8 mouse cellular contexts compared by ENCODE assay signal in the genomic region with DNA sequence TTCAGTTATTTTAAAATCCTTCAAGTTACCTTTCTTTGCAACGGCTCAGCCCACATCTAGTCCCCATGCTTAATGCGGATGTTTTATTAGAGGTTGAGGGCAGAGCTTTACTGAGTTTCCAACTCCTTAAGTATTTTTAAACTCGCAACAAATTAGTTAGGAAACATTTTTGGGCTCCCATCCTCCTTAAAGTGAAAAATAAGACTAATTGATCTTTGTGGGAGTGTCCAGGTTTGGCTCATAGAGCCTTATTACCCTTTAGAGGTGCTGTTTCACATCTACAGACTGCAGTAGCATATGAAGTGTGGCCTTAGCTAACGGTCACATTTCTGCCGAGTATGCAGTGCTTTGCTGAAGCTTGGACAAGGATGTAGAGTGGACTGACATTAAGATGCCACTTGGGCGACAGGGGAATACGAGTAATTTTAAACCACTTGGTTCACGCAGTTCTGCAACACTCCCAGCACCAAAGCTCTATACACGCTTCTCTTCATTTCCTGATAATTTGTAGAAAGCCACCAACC. TPM values are rescaled to one million over a fixed set of nuclear protein-coding genes. Genes with fewer than 3 reads are reported as not detected.
A peak's percentile ranks its signal among the peaks of the same experiment; 100 is the strongest.
DNase-seq lines count a peak whose midpoint lies in the region; ATAC-seq and TF ChIP-seq lines count a peak whose summit lies in the region.

No protein-coding gene starts in this region.

- H3K9ac ChIP-seq in heart, embryonic 13.5 days = peak overlapping the region; percentile 97
- H3K9ac ChIP-seq in CH12.LX (ENCODE audit: insufficient read depth, low read depth) = peak overlapping the region; percentile 85
- peak overlapping the region; percentile 77 for H3K9ac ChIP-seq in forebrain, postnatal 0 days
- peak overlapping the region; percentile 32 for H3K9ac ChIP-seq in liver, postnatal 0 days (replicated peaks)

- no peak for TF ChIP-seq CTCF in CH12.LX (conservative IDR thresholded peaks at IDR 0.05 in 1 of 2, IDR thresholded peaks at IDR 0.05 in 1 of 2; ENCODE audit: low read depth in 2 of 2, low read length in 2 of 2)
- TF ChIP-seq CTCF in forebrain, postnatal 0 days (IDR thresholded peaks at IDR 0.05; ENCODE audit: low read depth) = no peak
- TF ChIP-seq CTCF in liver, postnatal 0 days (IDR thresholded peaks at IDR 0.05; ENCODE audit: low read depth) = no peak

- in situ Hi-C loops in CH12.LX (cut with MboI; ENCODE audit: low pct_ligation_motif_present, low pct_unique_long_range_greater_than_20kb, low sequenced_read_pairs) = loop anchor here (10.0 kb wide), 1 partner anchor 54 kb away; no protein-coding TSS in a partner anchor

- H3K4me3 ChIP-seq in heart, embryonic 13.5 days = peak overlapping the region; percentile 92
- peak overlapping the region; percentile 8 to 86 (median 70) for H3K4me3 ChIP-seq in CH12.LX (replicated peaks in 1 of 3; ENCODE audit: low read depth in 2 of 3, low read length in 2 of 3, poor library complexity in 1 of 3)
- peak overlapping the region; percentile 83 for H3K4me3 ChIP-seq in forebrain, postnatal 0 days (ENCODE audit: low read depth, low read length)
- peak overlapping the region; percentile 71 for H3K4me3 ChIP-seq in liver, postnatal 0 days (ENCODE audit: low read depth, low read length)

- no peaks in the 10 kb centered on the region for H3K9me3 ChIP-seq in heart, embryonic 13.5 days
- H3K9me3 ChIP-seq in CH12.LX (replicated peaks; ENCODE audit: low read length) = no peaks in the 10 kb centered on the region
- H3K9me3 ChIP-seq in forebrain, postnatal 0 days (ENCODE audit: low read length) = no peaks in the 10 kb centered on the region
- no peaks in the 10 kb centered on the region for H3K9me3 ChIP-seq in liver, postnatal 0 days (ENCODE audit: low read length)

- peaks cover 75% of the 10 kb centered on the region for H3K4me1 ChIP-seq in heart, embryonic 13.5 days
- H3K4me1 ChIP-seq in CH12.LX (ENCODE audit: control insufficient read depth in 1 of 2, insufficient read depth in 2 of 2) = peaks cover 6 to 53% of the 10 kb centered on the region in 2 experiments
- peaks cover 15% of the 10 kb centered on the region; the same call in 1 of the 2 replicates for H3K4me1 ChIP-seq in forebrain, postnatal 0 days (ENCODE audit: insufficient read depth)
- H3K4me1 ChIP-seq in liver, postnatal 0 days (ENCODE audit: insufficient read depth) = peaks cover 20% of the 10 kb centered on the region

- peaks cover 13% of the 10 kb centered on the region for H3K36me3 ChIP-seq in heart, embryonic 13.5 days
- peaks cover 0 to 31% of the 10 kb centered on the region in 2 experiments for H3K36me3 ChIP-seq in CH12.LX (replicated peaks in 1 of 2; ENCODE audit: control insufficient read depth in 1 of 2, insufficient read depth in 1 of 2, low read length in 1 of 2)
- H3K36me3 ChIP-seq in forebrain, postnatal 0 days (ENCODE audit: insufficient read depth) = no peaks in the 10 kb centered on the region
- peaks cover 5% of the 10 kb centered on the region; the same call in 1 of the 2 replicates for H3K36me3 ChIP-seq in liver, postnatal 0 days (replicated peaks; ENCODE audit: insufficient read depth, low read length)

- 26% methylated on average over 9 of the region's 9 CpGs for WGBS in heart, embryonic 13.5 days
- WGBS in forebrain, postnatal 0 days = 36% methylated on average over 9 of the region's 9 CpGs
- WGBS in liver, postnatal 0 days (ENCODE audit: insufficient replicate concordance) = 48% methylated on average over 9 of the region's 9 CpGs

- no peak for TF ChIP-seq RAD21 in CH12.LX (IDR thresholded peaks at IDR 0.05; ENCODE audit: low read depth, low read length)

- no peak for DNase-seq in heart, adult 8-10 months (ENCODE audit: low spot score)
- DNase-seq in CH12.LX (ENCODE audit: extremely low read depth) = no peak
- no peak for DNase-seq in forebrain, postnatal 0 days
- no peak for DNase-seq in liver, postnatal 0 days
- no peak for DNase-seq in left cerebral cortex, adult 9 months (ENCODE audit: low spot score in 2 of 2)
- no peak for DNase-seq in layer of hippocampus, postnatal 10 days (ENCODE audit: low spot score in 2 of 2)
- no peak for DNase-seq in cerebellum, adult 18-20 months

- ATAC-seq in heart, embryonic 13.5 days (ENCODE audit: extremely low read depth, insufficient number of reproducible peaks, low FRiP score, low TSS enrichment) = no peak
- no peak for ATAC-seq in forebrain, postnatal 0 days
- ATAC-seq in liver, postnatal 0 days = no peak

- no peaks in the 10 kb centered on the region; the same call in 1 of the 2 replicates for H3K79me2 ChIP-seq in CH12.LX (replicated peaks; ENCODE audit: control insufficient read depth, extremely low read depth, insufficient read depth, poor library complexity, severe bottlenecking)

- H3K27ac ChIP-seq in heart, embryonic 13.5 days (replicated peaks) = peak overlapping the region; percentile 98
- H3K27ac ChIP-seq in CH12.LX (ENCODE audit: insufficient read depth, low read depth) = no peak overlapping the region
- no peak overlapping the region for H3K27ac ChIP-seq in forebrain, postnatal 0 days (ENCODE audit: low read depth, low read length)
- H3K27ac ChIP-seq in liver, postnatal 0 days (ENCODE audit: low read depth) = peak overlapping the region; percentile 74; the same call in 1 of the 2 replicates

- H3K4me2 ChIP-seq in heart, embryonic 13.5 days = peak overlapping the region; percentile 88
- peak overlapping the region; percentile 100 for H3K4me2 ChIP-seq in CH12.LX (ENCODE audit: insufficient read depth, low read depth, poor library complexity, severe bottlenecking)
- peak overlapping the region; percentile 92 for H3K4me2 ChIP-seq in forebrain, postnatal 0 days (ENCODE audit: low read depth)
- peak overlapping the region; percentile 98 for H3K4me2 ChIP-seq in liver, postnatal 0 days (ENCODE audit: low read depth, low read length)

- TF ChIP-seq POLR2A in CH12.LX (IDR thresholded peaks at IDR 0.05; ENCODE audit: low read depth, low read length) = no peak

- no peak for TF ChIP-seq EP300 in CH12.LX (IDR thresholded peaks at IDR 0.05; ENCODE audit: low read length)
- no peak for TF ChIP-seq EP300 in liver, postnatal 0 days (IDR thresholded peaks at IDR 0.05; ENCODE audit: low read depth)

- no peaks in the 10 kb centered on the region for H3K27me3 ChIP-seq in heart, embryonic 13.5 days (replicated peaks)
- peaks cover 2% of the 10 kb centered on the region for H3K27me3 ChIP-seq in CH12.LX (replicated peaks)
- no peaks in the 10 kb centered on the region for H3K27me3 ChIP-seq in forebrain, postnatal 0 days (ENCODE audit: insufficient read depth, low read length)
- H3K27me3 ChIP-seq in liver, postnatal 0 days (ENCODE audit: insufficient read depth, low read length) = no peaks in the 10 kb centered on the region

- dilution Hi-C loops in CH12.LX (cut with MboI; ENCODE audit: extremely low pct_ligation_motif_present, extremely low pct_unique_long_range_greater_than_20kb, low sequenced_read_pairs) = no loop called here

TF ChIP-seq in CH12.LX, 34 proteins besides CTCF, POLR2A, EP300 and RAD21:
- no peak for TF ChIP-seq ZC3H11A (IDR thresholded peaks at IDR 0.05; ENCODE audit: low read depth, low read length)
- no peak for TF ChIP-seq MEF2A (IDR thresholded peaks at IDR 0.05; ENCODE audit: borderline replicate concordance, low read depth, low read length)
- no peak for TF ChIP-seq MAX (IDR thresholded peaks at IDR 0.05; ENCODE audit: low read length)
- no peak for TF ChIP-seq E2F4 (IDR thresholded peaks at IDR 0.05; ENCODE audit: insufficient replicate concordance, low read depth, low read length)
- no peak for TF ChIP-seq ZMIZ1 (IDR thresholded peaks at IDR 0.05; ENCODE audit: low read depth, low read length)
- TF ChIP-seq MXI1 (IDR thresholded peaks at IDR 0.05; ENCODE audit: low read depth, low read length) = no peak
- TF ChIP-seq RCOR1 (conservative IDR thresholded peaks at IDR 0.05; ENCODE audit: low read depth, low read length) = no peak
- TF ChIP-seq ZKSCAN1 (IDR thresholded peaks at IDR 0.05; ENCODE audit: borderline replicate concordance, low read depth, low read length) = no peak
- TF ChIP-seq CHD1 (IDR thresholded peaks at IDR 0.05; ENCODE audit: low read depth, low read length) = no peak
- no peak for TF ChIP-seq TBP (conservative IDR thresholded peaks at IDR 0.05; ENCODE audit: low read depth, low read length)
- TF ChIP-seq USF1 (IDR thresholded peaks at IDR 0.05; ENCODE audit: low read depth, low read length) = no peak
- TF ChIP-seq USF2 (conservative IDR thresholded peaks at IDR 0.05; ENCODE audit: low read depth, low read length) = no peak
- no peak for TF ChIP-seq SIN3A (IDR thresholded peaks at IDR 0.05; ENCODE audit: low read length)
- no peak for TF ChIP-seq POLR2AphosphoS2 (IDR thresholded peaks at IDR 0.05; ENCODE audit: low read depth, low read length)
- no peak for TF ChIP-seq GABPA (IDR thresholded peaks at IDR 0.05; ENCODE audit: insufficient replicate concordance, low read depth, low read length)
- TF ChIP-seq JUN (IDR thresholded peaks at IDR 0.05; ENCODE audit: insufficient read depth, low read depth, low read length) = no peak

RNA-seq across cellular contexts. Expression of gene Lrrc8c, which starts 1.3 kb away (rescaled TPM):
- polyA plus RNA-seq in heart, embryonic 13.5 days (2015; fragmentation: Nextera tagmentation; extraction: Ambion mirVana) = 18.3 and 19.7 TPM in 2 replicates
- 10 to 100 TPM; 15.3 to 24.9 (median 23.1) TPM for total RNA-seq in heart, adult 8-10 months (2022)
- total RNA-seq in CH12.LX (2012; rRNA removed) (2.4 and 5.9 TPM in 2 replicates), CH12.LX (2014; rRNA removed) (2.4 and 3.3 TPM in 2 replicates)
- 7.3 and 10.3 TPM in 2 replicates for polyA plus RNA-seq in CH12.LX (2012; ENCODE audit: insufficient read length, low read depth)
- total RNA-seq in forebrain, postnatal 0 days (2014; rRNA removed) = 6.2 and 6.9 TPM in 2 replicates
- polyA plus RNA-seq in forebrain, postnatal 0 days (2015; fragmentation: Nextera tagmentation; extraction: Ambion mirVana) = 10.0 and 11.5 TPM in 2 replicates
- polyA plus RNA-seq in liver, postnatal 0 days (2015; fragmentation: Nextera tagmentation; extraction: Ambion mirVana) = 8.3 and 9.8 TPM in 2 replicates
- total RNA-seq in layer of hippocampus, postnatal 10 days (2021) = 10 to 100 TPM; 24.6 to 26.1 TPM

Comparison
In these comparisons a context has a peak if more than half of its experiments do, and no peak if none do; other contexts are left out.
1. H3K27ac ChIP-seq: peak in heart, embryonic 13.5 days (single experiment) and liver, postnatal 0 days (single experiment); none in CH12.LX (single experiment) and forebrain, postnatal 0 days (single experiment).
2. H3K9ac ChIP-seq: peak in every context shown above with its lines; median percentile 97 in heart, embryonic 13.5 days; 85 in CH12.LX; 77 in forebrain, postnatal 0 days; 32 in liver, postnatal 0 days.
3. Peak in every context shown above with its lines, with median percentiles within 50 percentile points of each other: H3K4me2 ChIP-seq and H3K4me3 ChIP-seq.